Mouse (Mus musculus): ENCODE data around the gene Sh3kbp1. TPM values are rescaled to one million over a fixed set of nuclear protein-coding genes. Genes with fewer than 3 reads are reported as not detected.
A peak's percentile ranks its signal among the peaks of the same experiment; 100 is the strongest.

Sh3kbp1 gene
- polyA plus RNA-seq, 2 experiments: 4.0 to 9.9 TPM

DNA sequence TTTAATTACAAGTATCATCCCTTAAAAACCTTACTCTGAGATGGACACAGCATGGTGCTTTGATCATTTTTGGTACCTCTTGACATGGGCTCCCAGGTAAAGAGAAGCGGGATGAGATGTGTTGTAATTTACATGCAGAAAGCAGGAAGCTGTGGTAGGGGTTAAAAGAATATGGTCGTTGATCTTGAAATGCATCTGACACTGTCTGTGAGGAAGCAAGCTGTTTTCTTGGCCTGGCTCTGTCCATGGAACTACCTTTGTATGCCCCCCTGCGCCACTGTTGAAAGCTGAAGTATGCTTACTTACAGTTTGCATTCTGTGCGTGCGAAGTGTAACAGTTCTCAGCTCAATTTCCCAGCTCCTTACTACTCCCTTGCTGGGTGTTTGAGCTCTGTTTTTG is 61.6 kb downstream of the Sh3kbp1 start:
- no peak overlapping the region for H3K27ac ChIP-seq
- WGBS (ENCODE audit: insufficient replicate concordance): 60% methylated on average over 5 of the region's 5 CpGs
- H3K4me1 ChIP-seq (replicated peaks; ENCODE audit: control insufficient read depth in 2 of 2, insufficient read depth in 2 of 2, low read length in 1 of 2): peaks cover 0 to 4% of the 10 kb centered on the region in 2 experiments; a peak in 2 of 4 replicates
- DNase-seq (ENCODE audit: low read depth in 3 of 3, low spot score in 3 of 3): no peak
- TF ChIP-seq EP300 (IDR thresholded peaks at IDR 0.05; ENCODE audit: low read depth) (no peak), CTCF (IDR thresholded peaks at IDR 0.05; ENCODE audit: low read depth) (no peak)
- no peak overlapping the region for H3K9ac ChIP-seq (replicated peaks)
- no peak overlapping the region for H3K4me2 ChIP-seq (ENCODE audit: low read depth)
- no peaks in the 10 kb centered on the region for H3K27me3 ChIP-seq (ENCODE audit: control insufficient read depth, insufficient read depth, low read length)
- H3K9me3 ChIP-seq (ENCODE audit: control insufficient read depth, low read length): no peaks in the 10 kb centered on the region
- H3K4me3 ChIP-seq (ENCODE audit: insufficient read depth in 1 of 2, low read depth in 2 of 2, low read length in 2 of 2): no peak overlapping the region
- ATAC-seq (ENCODE audit: insufficient read depth): no peak
- H3K36me3 ChIP-seq (replicated peaks; ENCODE audit: control insufficient read depth, insufficient read depth, low read depth): no peaks in the 10 kb centered on the region

DNA sequence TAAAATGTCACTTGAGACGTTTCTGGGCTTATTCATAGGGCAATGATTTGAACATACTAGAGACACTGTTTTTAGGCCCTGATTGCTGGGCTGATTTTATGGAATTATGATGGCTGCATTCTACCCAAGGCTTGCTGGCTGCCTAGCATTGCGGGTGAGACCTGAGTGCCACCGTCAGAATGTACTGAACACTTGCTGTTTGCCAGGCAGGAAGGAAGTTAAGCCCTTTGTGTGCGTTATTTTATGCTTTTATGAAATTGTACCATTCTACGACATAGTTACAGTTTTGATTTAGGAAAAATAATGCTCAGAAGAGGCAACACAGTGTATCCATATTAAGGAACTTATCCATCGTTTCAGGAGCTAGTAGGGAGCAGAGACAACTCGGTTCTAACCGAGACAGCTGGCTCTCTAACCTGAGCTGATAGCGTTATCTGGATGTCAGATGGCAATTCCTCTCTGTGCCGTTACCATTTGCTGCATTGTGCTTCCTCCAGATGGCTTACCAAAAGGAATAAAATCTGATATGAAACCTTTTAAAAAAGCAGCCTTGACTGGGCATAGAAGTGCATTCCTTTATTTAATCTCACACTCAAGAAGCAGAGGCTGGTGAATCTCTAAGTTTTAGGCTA is 62.8 kb downstream of the Sh3kbp1 start:
- H3K27me3 ChIP-seq (ENCODE audit: control insufficient read depth, insufficient read depth, low read length): no peaks in the 10 kb centered on the region
- no peak overlapping the region for H3K4me3 ChIP-seq (ENCODE audit: insufficient read depth in 1 of 2, low read depth in 2 of 2, low read length in 2 of 2)
- WGBS (ENCODE audit: insufficient replicate concordance): 22% methylated on average over 10 of the region's 10 CpGs
- no peak overlapping the region for H3K27ac ChIP-seq
- peaks cover 0 to 4% of the 10 kb centered on the region in 2 experiments; a peak in 2 of 4 replicates for H3K4me1 ChIP-seq (replicated peaks; ENCODE audit: control insufficient read depth in 2 of 2, insufficient read depth in 2 of 2, low read length in 1 of 2)
- no peak overlapping the region for H3K9ac ChIP-seq (replicated peaks)
- H3K9me3 ChIP-seq (ENCODE audit: control insufficient read depth, low read length): no peaks in the 10 kb centered on the region
- TF ChIP-seq EP300 (IDR thresholded peaks at IDR 0.05; ENCODE audit: low read depth) (peak; percentile 59), CTCF (IDR thresholded peaks at IDR 0.05; ENCODE audit: low read depth) (no peak)
- H3K4me2 ChIP-seq (ENCODE audit: low read depth): peak overlapping the region; percentile 29; the same call in 1 of the 2 replicates
- no peaks in the 10 kb centered on the region for H3K36me3 ChIP-seq (replicated peaks; ENCODE audit: control insufficient read depth, insufficient read depth, low read depth)
- DNase-seq (ENCODE audit: low read depth in 3 of 3, low spot score in 3 of 3) (no peak), ATAC-seq (ENCODE audit: insufficient read depth) (peak; percentile 57; the same call in 1 of the 2 replicates)

DNA sequence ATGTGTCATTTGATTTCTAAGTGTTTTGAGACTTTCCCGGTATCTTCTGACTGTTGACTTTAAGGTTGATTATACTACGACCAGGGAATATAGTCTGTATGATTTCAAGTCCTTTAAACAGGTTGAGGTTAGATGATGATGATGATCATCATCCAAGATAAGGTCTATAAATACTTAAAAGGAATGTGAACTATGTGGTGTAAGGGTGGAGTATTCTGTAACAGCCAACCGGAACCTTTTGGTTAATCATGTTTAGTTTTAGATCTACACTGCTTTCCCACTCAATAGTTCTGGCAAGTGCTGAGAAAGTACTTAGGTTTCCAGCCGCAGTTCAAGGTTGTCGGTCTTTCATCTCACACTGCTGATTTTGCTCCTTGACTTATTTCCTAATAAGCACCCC is 66.1 kb downstream of the Sh3kbp1 start:
- Histone ChIP-seq H3K36me3 (replicated peaks; ENCODE audit: control insufficient read depth, insufficient read depth, low read depth) (no peaks in the 10 kb centered on the region), H3K9ac (replicated peaks) (no peak overlapping the region), H3K27ac (no peak overlapping the region), H3K4me1 (replicated peaks; ENCODE audit: control insufficient read depth in 2 of 2, insufficient read depth in 2 of 2, low read length in 1 of 2) (peaks cover 0 to 4% of the 10 kb centered on the region in 2 experiments; a peak in 2 of 4 replicates), H3K9me3 (ENCODE audit: control insufficient read depth, low read length) (no peaks in the 10 kb centered on the region), H3K4me3 (ENCODE audit: insufficient read depth in 1 of 2, low read depth in 2 of 2, low read length in 2 of 2) (no peak overlapping the region), H3K4me2 (ENCODE audit: low read depth) (no peak overlapping the region), H3K27me3 (ENCODE audit: control insufficient read depth, insufficient read depth, low read length) (no peaks in the 10 kb centered on the region)
- TF ChIP-seq EP300 (IDR thresholded peaks at IDR 0.05; ENCODE audit: low read depth): no peak
- TF ChIP-seq CTCF (IDR thresholded peaks at IDR 0.05; ENCODE audit: low read depth): no peak
- DNase-seq (ENCODE audit: low read depth in 3 of 3, low spot score in 3 of 3) (no peak), ATAC-seq (ENCODE audit: insufficient read depth) (no peak)
- 73% methylated on average over 5 of the region's 5 CpGs for WGBS (ENCODE audit: insufficient replicate concordance)

GRCm38 (mm10) chrX:159696545-159696944 is 69.5 kb downstream of the Sh3kbp1 start:
- Histone ChIP-seq H3K27me3 (ENCODE audit: control insufficient read depth, insufficient read depth, low read length) (no peaks in the 10 kb centered on the region), H3K4me3 (ENCODE audit: insufficient read depth in 1 of 2, low read depth in 2 of 2, low read length in 2 of 2) (no peak overlapping the region), H3K4me2 (ENCODE audit: low read depth) (no peak overlapping the region), H3K4me1 (replicated peaks; ENCODE audit: control insufficient read depth in 2 of 2, insufficient read depth in 2 of 2, low read length in 1 of 2) (no peaks in the 10 kb centered on the region), H3K9me3 (ENCODE audit: control insufficient read depth, low read length) (no peaks in the 10 kb centered on the region), H3K9ac (replicated peaks) (no peak overlapping the region), H3K36me3 (replicated peaks; ENCODE audit: control insufficient read depth, insufficient read depth, low read depth) (no peaks in the 10 kb centered on the region), H3K27ac (no peak overlapping the region)
- no peak for ATAC-seq (ENCODE audit: insufficient read depth)
- TF ChIP-seq CTCF (IDR thresholded peaks at IDR 0.05; ENCODE audit: low read depth): no peak
- TF ChIP-seq EP300 (IDR thresholded peaks at IDR 0.05; ENCODE audit: low read depth): no peak
- 23% methylated on average over 2 of the region's 2 CpGs for WGBS (ENCODE audit: insufficient replicate concordance)
- DNase-seq (ENCODE audit: low read depth in 3 of 3, low spot score in 3 of 3): no peak

DNA sequence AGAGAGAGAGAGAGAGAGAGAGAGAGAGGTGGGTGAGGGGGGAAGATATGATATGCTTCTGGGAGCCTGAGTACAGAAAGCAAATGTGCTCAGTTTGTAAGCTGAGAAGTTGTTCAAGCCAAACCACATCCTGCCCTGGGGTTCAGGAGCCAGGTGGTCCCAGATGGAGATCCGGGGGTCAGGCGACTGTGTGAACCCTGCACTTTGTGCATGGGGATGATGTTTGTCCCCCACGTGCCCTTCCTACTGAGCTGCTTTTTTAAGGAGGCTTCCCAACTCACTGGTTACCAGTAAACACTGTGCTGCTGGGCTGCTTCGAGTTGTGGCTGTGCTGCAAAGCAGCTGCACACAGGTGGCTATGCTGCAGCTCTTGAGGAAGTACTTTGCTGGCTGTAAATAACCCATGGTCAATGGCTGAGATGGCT is 70.0 kb downstream of the Sh3kbp1 start:
- 17% methylated on average over 4 of the region's 4 CpGs for WGBS (ENCODE audit: insufficient replicate concordance)
- H3K27me3 ChIP-seq (ENCODE audit: control insufficient read depth, insufficient read depth, low read length): no peaks in the 10 kb centered on the region
- ATAC-seq (ENCODE audit: insufficient read depth) (no peak), DNase-seq (ENCODE audit: low read depth in 3 of 3, low spot score in 3 of 3) (no peak)
- TF ChIP-seq EP300 (IDR thresholded peaks at IDR 0.05; ENCODE audit: low read depth) (no peak), CTCF (IDR thresholded peaks at IDR 0.05; ENCODE audit: low read depth) (no peak)
- H3K9me3 ChIP-seq (ENCODE audit: control insufficient read depth, low read length): no peaks in the 10 kb centered on the region
- no peaks in the 10 kb centered on the region for H3K4me1 ChIP-seq (replicated peaks; ENCODE audit: control insufficient read depth in 2 of 2, insufficient read depth in 2 of 2, low read length in 1 of 2)
- no peak overlapping the region for H3K9ac ChIP-seq (replicated peaks)
- H3K36me3 ChIP-seq (replicated peaks; ENCODE audit: control insufficient read depth, insufficient read depth, low read depth): no peaks in the 10 kb centered on the region
- H3K4me3 ChIP-seq (ENCODE audit: insufficient read depth in 1 of 2, low read depth in 2 of 2, low read length in 2 of 2): no peak overlapping the region
- no peak overlapping the region for H3K4me2 ChIP-seq (ENCODE audit: low read depth)
- no peak overlapping the region for H3K27ac ChIP-seq

All from liver, embryonic 14.5 days (tissue).